Mouse (Mus musculus) ES-E14 (cell line): ENCODE measurements at regions not wholly inside any gene's neighbourhood (a gene's known extent, or its start where the extent isn't known, plus 50 kb on each side); places are given as distances from the start of the nearest gene placed in this dataset.

Source experiments
- DNase-seq: peaks from one replicate; pipeline ENCODE4 v3.0.0-alpha.2; 2013; ENCODE audit warnings: low read depth, low spot score
- H3K27ac ChIP-seq: 2 replicates; pipeline ENCODE4 v1.5.1; 2012; ENCODE audit warnings: low read depth, mild to moderate bottlenecking, low read length, moderate library complexity, mixed read lengths; ENCODE audit not compliant: poor library complexity, insufficient read depth, severe bottlenecking
- H3K36me3 ChIP-seq: 2 replicates; pipeline ENCODE4 v1.6.1; 2012; ENCODE audit warnings: mild to moderate bottlenecking, low read length, moderate library complexity, mixed read lengths; ENCODE audit not compliant: control insufficient read depth, poor library complexity, insufficient read depth, severe bottlenecking
- H3K4me1 ChIP-seq, 2 experiments: fragments of 150-350 bp in 1 of 2; sonication (generic) in 1 of 2; 2 replicates each; pipeline ENCODE4 v1.6.1; 2012; ENCODE audit warnings: low read length in 2 of 2, mild to moderate bottlenecking in 1 of 2, mixed read lengths in 1 of 2; ENCODE audit not compliant: control insufficient read depth in 2 of 2, insufficient read depth in 2 of 2, poor library complexity in 1 of 2
- H3K4me3 ChIP-seq, 2 experiments: fragments of 150-350 bp in 1 of 2; sonication (generic) in 1 of 2; 2 replicates each; pipeline ENCODE4 v1.5.1; 2012; ENCODE audit warnings: low read length in 2 of 2, low read depth in 1 of 2, mild to moderate bottlenecking in 1 of 2, mixed read lengths in 1 of 2; ENCODE audit not compliant: insufficient read depth in 1 of 2, poor library complexity in 1 of 2, severe bottlenecking in 1 of 2
- H3K9ac ChIP-seq: 2 replicates; pipeline ENCODE4 v1.6.1; 2012; ENCODE audit warnings: low read depth, mild to moderate bottlenecking, low read length, mixed read lengths; ENCODE audit not compliant: poor library complexity, insufficient read depth, severe bottlenecking
- H3K9me3 ChIP-seq: fragments of 150-350 bp; sonication (generic); 2 replicates; pipeline ENCODE4 v1.6.1; 2012; ENCODE audit warnings: low read depth, mild to moderate bottlenecking, low read length; ENCODE audit not compliant: control insufficient read depth, insufficient read depth
- CHD2 ChIP-seq: IDR thresholded peaks from 2 replicates; pipeline ENCODE4 v1.6.1; 2014; ENCODE audit warnings: mild to moderate bottlenecking, low read depth, low read length, inconsistent platforms
- HCFC1 ChIP-seq: IDR thresholded peaks from 2 replicates; pipeline ENCODE4 v1.6.1; 2012; ENCODE audit warnings: low read length, inconsistent platforms, borderline replicate concordance; ENCODE audit not compliant: insufficient read depth
- MAFK ChIP-seq: IDR thresholded peaks from 2 replicates; pipeline ENCODE4 v1.6.1; 2014; ENCODE audit warnings: mild to moderate bottlenecking, low read depth, low read length, inconsistent platforms; ENCODE audit not compliant: insufficient read depth
- ZC3H11A ChIP-seq: IDR thresholded peaks from 2 replicates; pipeline ENCODE4 v1.6.1; 2012; ENCODE audit warnings: low read depth, mild to moderate bottlenecking, inconsistent platforms, low read length, borderline replicate concordance
- ZNF384 ChIP-seq: IDR thresholded peaks from 2 replicates; pipeline ENCODE4 v1.6.1; 2012; ENCODE audit warnings: low read depth, low read length, inconsistent platforms
- in situ Hi-C, 2 experiments: fragments of 600-800 bp; cut with MboI; formaldehyde crosslinking; loops; one replicate each; pipeline ENCODE4 v1.15.1; 2025; ENCODE audit warnings: low sequenced_read_pairs in 2 of 2, inconsistent platforms in 1 of 2; ENCODE audit not compliant: unreplicated experiment in 2 of 2

GRCm38 (mm10) chr13:72977971-72978370, 282.3 kb upstream of the Irx4 start:
- Histone ChIP-seq H3K4me3 (no peak overlapping the region), H3K4me1 (no peaks in the 10 kb centered on the region), H3K27ac (no peak overlapping the region), H3K9me3 (no peaks in the 10 kb centered on the region), H3K36me3 (no peaks in the 10 kb centered on the region), H3K9ac (no peak overlapping the region)
- no peak for DNase-seq
- in situ Hi-C loops: no loop called here
- TF ChIP-seq CHD2 (no peak), MAFK (no peak), ZNF384 (no peak), HCFC1 (no peak), ZC3H11A (no peak)

- no peak overlapping the region for H3K9ac ChIP-seq
- H3K27ac ChIP-seq: no peak overlapping the region
- DNase-seq: no peak
- H3K9me3 ChIP-seq: no peaks in the 10 kb centered on the region
- no peak for TF ChIP-seq HCFC1
- H3K36me3 ChIP-seq: no peaks in the 10 kb centered on the region
- H3K4me3 ChIP-seq: no peak overlapping the region
- H3K4me1 ChIP-seq: no peaks in the 10 kb centered on the region
- in situ Hi-C loops: no loop called here
Measured at GRCm38 (mm10) chr13:72978966-72979365, 281.3 kb upstream of the Irx4 start.

- no peaks in the 10 kb centered on the region for H3K9me3 ChIP-seq
- no peaks in the 10 kb centered on the region for H3K36me3 ChIP-seq
- H3K9ac ChIP-seq: no peak overlapping the region
- no peak for TF ChIP-seq CHD2
- TF ChIP-seq ZC3H11A: no peak
- TF ChIP-seq ZNF384: no peak
- TF ChIP-seq MAFK: no peak
- in situ Hi-C loops: no loop called here
- H3K27ac ChIP-seq: no peak overlapping the region
- no peaks in the 10 kb centered on the region for H3K4me1 ChIP-seq
- no peak overlapping the region for H3K4me3 ChIP-seq
- no peak for DNase-seq
Measured at GRCm38 (mm10) chr13:72992589-72993409, 267.5 kb upstream of the Irx4 start.

GRCm38 (mm10) chr13:72993410-72993858, 266.8 kb upstream of the Irx4 start:
- DNase-seq: no peak
- Histone ChIP-seq H3K9ac (no peak overlapping the region), H3K27ac (no peak overlapping the region), H3K4me3 (no peak overlapping the region), H3K36me3 (no peaks in the 10 kb centered on the region), H3K4me1 (no peaks in the 10 kb centered on the region), H3K9me3 (no peaks in the 10 kb centered on the region)
- in situ Hi-C loops: no loop called here
- TF ChIP-seq ZNF384: no peak
- no peak for TF ChIP-seq CHD2

GRCm38 (mm10) chr13:72994538-72994937, 265.7 kb upstream of the Irx4 start:
- Histone ChIP-seq H3K4me1 (no peaks in the 10 kb centered on the region), H3K27ac (no peak overlapping the region), H3K4me3 (no peak overlapping the region), H3K9me3 (no peaks in the 10 kb centered on the region), H3K36me3 (no peaks in the 10 kb centered on the region), H3K9ac (no peak overlapping the region)
- DNase-seq: no peak
- in situ Hi-C loops: no loop called here
- TF ChIP-seq ZNF384 (no peak), HCFC1 (no peak), MAFK (no peak), CHD2 (no peak), ZC3H11A (no peak)
